In genomic region chr14:58071120-58071641, GRCm38 (mm10) we compare ENCODE assay signal across 9 mouse cellular contexts. TPM values are rescaled to one million over a fixed set of nuclear protein-coding genes. Genes with fewer than 3 reads are reported as not detected.
DNase-seq lines count a peak whose midpoint lies in the region; ATAC-seq and TF ChIP-seq lines count a peak whose summit lies in the region.
"Had no signal": no experiment of that assay in that cellular context is flagged by ENCODE, and none has a peak within 500 bp of the region (broad histone marks: within the 10 kb centered on the region; RNA-seq: fewer than 3 reads in every experiment).

No protein-coding gene starts in this region.

- H3K4me3 ChIP-seq in layer of hippocampus, adult 2 months = peak overlapping the region; percentile 63
- peak overlapping the region; percentile 73 for H3K4me3 ChIP-seq in hindbrain, embryonic 14.5 days (replicated peaks; ENCODE audit: low read length)
- H3K4me3 ChIP-seq in limb, embryonic 11.5 days (ENCODE audit: low read depth, low read length) = peak overlapping the region; percentile 49
- H3K4me3 ChIP-seq in midbrain, embryonic 10.5 days = peak overlapping the region; percentile 70
- peak overlapping the region; percentile 76 for H3K4me3 ChIP-seq in testis, adult 2 months (ENCODE audit: control insufficient read depth, low read depth, low read length)

- H3K9ac ChIP-seq in hindbrain, embryonic 14.5 days = peak overlapping the region; percentile 66
- peak overlapping the region; percentile 67 for H3K9ac ChIP-seq in limb, embryonic 11.5 days (ENCODE audit: low read length)

- no peaks in the 10 kb centered on the region for H3K36me3 ChIP-seq in hindbrain, embryonic 14.5 days (replicated peaks; ENCODE audit: control insufficient read depth, insufficient read depth)
- no peaks in the 10 kb centered on the region for H3K36me3 ChIP-seq in limb, embryonic 11.5 days (ENCODE audit: control insufficient read depth, insufficient read depth, low read length)
- no peaks in the 10 kb centered on the region for H3K36me3 ChIP-seq in midbrain, embryonic 10.5 days
- H3K36me3 ChIP-seq in testis, adult 2 months (ENCODE audit: control insufficient read depth, insufficient read depth, low read length) = no peaks in the 10 kb centered on the region
- H3K36me3 ChIP-seq: G1E had no signal

- no peak for ATAC-seq in hindbrain, embryonic 14.5 days (ENCODE audit: low FRiP score)
- ATAC-seq in limb, embryonic 11.5 days (ENCODE audit: insufficient number of reproducible peaks, low FRiP score, low TSS enrichment, low read depth) = peak; percentile 12; the same call in 1 of the 2 replicates

- H3K9me3 ChIP-seq in hindbrain, embryonic 14.5 days (ENCODE audit: control insufficient read depth, low read length) = no peaks in the 10 kb centered on the region
- no peaks in the 10 kb centered on the region for H3K9me3 ChIP-seq in limb, embryonic 11.5 days (ENCODE audit: control insufficient read depth, low read length)
- no peaks in the 10 kb centered on the region for H3K9me3 ChIP-seq in midbrain, embryonic 10.5 days (replicated peaks)

- peaks cover 37% of the 10 kb centered on the region for H3K27me3 ChIP-seq in hindbrain, embryonic 14.5 days (ENCODE audit: control insufficient read depth, insufficient read depth, low read length)
- H3K27me3 ChIP-seq in limb, embryonic 11.5 days (ENCODE audit: control insufficient read depth, insufficient read depth, low read length) = peaks cover 34% of the 10 kb centered on the region
- peaks cover 80% of the 10 kb centered on the region for H3K27me3 ChIP-seq in midbrain, embryonic 10.5 days (ENCODE audit: low read depth, poor library complexity, severe bottlenecking)
- H3K27me3 ChIP-seq in testis, adult 2 months (ENCODE audit: control insufficient read depth, insufficient read depth, low read length) = peaks cover 3% of the 10 kb centered on the region

- H3K4me1 ChIP-seq in hindbrain, embryonic 14.5 days (replicated peaks; ENCODE audit: control insufficient read depth, insufficient read depth, low read length) = peaks cover 26% of the 10 kb centered on the region
- peaks cover 14% of the 10 kb centered on the region for H3K4me1 ChIP-seq in limb, embryonic 11.5 days (ENCODE audit: control insufficient read depth, insufficient read depth, low read length)
- peaks cover 62% of the 10 kb centered on the region for H3K4me1 ChIP-seq in midbrain, embryonic 10.5 days
- H3K4me1 ChIP-seq in testis, adult 2 months (ENCODE audit: control insufficient read depth, insufficient read depth, low read length) = peaks cover 33% of the 10 kb centered on the region

- H3K27ac ChIP-seq in layer of hippocampus, adult 2 months = 0 out of 2 replicates have a peak overlapping the region, but pooled peaks have one; percentile 10
- no peak overlapping the region; the same call in 1 of the 2 replicates for H3K27ac ChIP-seq in hindbrain, embryonic 14.5 days
- no peak overlapping the region for H3K27ac ChIP-seq in limb, embryonic 11.5 days (replicated peaks; ENCODE audit: low read depth, low read length)
- H3K27ac ChIP-seq in midbrain, embryonic 10.5 days (replicated peaks) = peak overlapping the region; percentile 84
- H3K27ac ChIP-seq in testis, adult 2 months (ENCODE audit: control insufficient read depth, insufficient read depth, low read depth, low read length) = no peak overlapping the region

- WGBS in hindbrain, embryonic 14.5 days = under 1% methylated on average over 31 of the region's 31 CpGs
- under 1% methylated on average over 31 of the region's 31 CpGs for WGBS in limb, embryonic 11.5 days
- whole genome bisulfite sequencing in midbrain, embryonic 10.5 days = under 1% methylated on average over 31 of the region's 31 CpGs

- TF ChIP-seq CTCF in layer of hippocampus, adult 2 months (conservative IDR thresholded peaks at IDR 0.05) = no peak
- no peak for TF ChIP-seq CTCF in testis, adult 2 months (IDR thresholded peaks at IDR 0.05; ENCODE audit: control insufficient read depth, insufficient read depth, insufficient replicate concordance, low read depth, low read length)

- H3K4me2 ChIP-seq in hindbrain, embryonic 14.5 days (replicated peaks) = peak overlapping the region; percentile 96
- H3K4me2 ChIP-seq in limb, embryonic 11.5 days (ENCODE audit: low read depth, severe bottlenecking) = peak overlapping the region; percentile 95

- no peak for TF ChIP-seq POLR2A in testis, adult 2 months (IDR thresholded peaks at IDR 0.05; ENCODE audit: control insufficient read depth, low read depth, low read length)

- peak; percentile 8 to 37 for DNase-seq in layer of hippocampus, adult 2 months (ENCODE audit: low spot score in 2 of 2)
- DNase-seq in layer of hippocampus, adult 9-11 months = no peak
- DNase-seq in cerebellum, adult 11-12 months = peak; percentile 78
- peak; percentile 36 to 45 for DNase-seq in frontal cortex, postnatal 36 days (ENCODE audit: low spot score in 2 of 2)
- peak; percentile 33 for DNase-seq in hindbrain, embryonic 14.5 days (ENCODE audit: low spot score)
- peak; percentile 70 for DNase-seq in limb, embryonic 11.5 days (ENCODE audit: low spot score)
- DNase-seq in midbrain, embryonic 10.5 days (ENCODE audit: low spot score) = peak; percentile 72

RNA-seq across cellular contexts. Expression of gene Fgf9, which starts 0.8 kb away (rescaled TPM):
- total RNA-seq in layer of hippocampus, adult 2 months (2021) = 10 to 100 TPM; 16.3 to 17.1 TPM
- 18.4 and 19.0 TPM in 2 replicates for polyA plus RNA-seq in hindbrain, embryonic 14.5 days (2014; fragmentation: Nextera tagmentation; extraction: Ambion mirVana)
- 9.4 and 11.6 TPM in 2 replicates for polyA plus RNA-seq in limb, embryonic 11.5 days (2014; fragmentation: Nextera tagmentation; extraction: Ambion mirVana)
- 0.70 and 1.8 TPM in 2 replicates for polyA plus RNA-seq in midbrain, embryonic 10.5 days (2016; fragmentation: Nextera tagmentation; extraction: Ambion mirVana)
- 0.02 and 0.11 TPM in 2 replicates for polyA plus RNA-seq in testis, adult 2 months (2012; rRNA removed)
- polyA plus RNA-seq: G1E had no signal

Comparison
In these comparisons a context has a peak if more than half of its experiments do, and no peak if none do; other contexts are left out.
1. H3K27ac ChIP-seq: peak in layer of hippocampus, adult 2 months (single experiment) and midbrain, embryonic 10.5 days (single experiment); none in hindbrain, embryonic 14.5 days (single experiment), limb, embryonic 11.5 days (single experiment) and testis, adult 2 months (single experiment).
2. Peak in every context shown above with its lines, with median percentiles within 50 percentile points of each other: H3K4me3 ChIP-seq.